Mouse (Mus musculus): ENCODE data around the gene Adcy7. TPM values are rescaled to one million over a fixed set of nuclear protein-coding genes. Genes with fewer than 3 reads are reported as not detected.

Gene Adcy7
- total RNA-seq, 2 experiments from 2014 or later, result 25.5 to 41.6 TPM

- ATAC-seq (replicated peaks; ENCODE audit: poor library complexity), result peak; percentile 56
Measured at GRCm38 (mm10) chr8:88297976-88298732, 26.0 kb downstream of the Adcy7 start.

GRCm38 (mm10) chr8:88298733-88299103, 26.5 kb downstream of the Adcy7 start:
- no peak for ATAC-seq (replicated peaks; ENCODE audit: poor library complexity)

DNA sequence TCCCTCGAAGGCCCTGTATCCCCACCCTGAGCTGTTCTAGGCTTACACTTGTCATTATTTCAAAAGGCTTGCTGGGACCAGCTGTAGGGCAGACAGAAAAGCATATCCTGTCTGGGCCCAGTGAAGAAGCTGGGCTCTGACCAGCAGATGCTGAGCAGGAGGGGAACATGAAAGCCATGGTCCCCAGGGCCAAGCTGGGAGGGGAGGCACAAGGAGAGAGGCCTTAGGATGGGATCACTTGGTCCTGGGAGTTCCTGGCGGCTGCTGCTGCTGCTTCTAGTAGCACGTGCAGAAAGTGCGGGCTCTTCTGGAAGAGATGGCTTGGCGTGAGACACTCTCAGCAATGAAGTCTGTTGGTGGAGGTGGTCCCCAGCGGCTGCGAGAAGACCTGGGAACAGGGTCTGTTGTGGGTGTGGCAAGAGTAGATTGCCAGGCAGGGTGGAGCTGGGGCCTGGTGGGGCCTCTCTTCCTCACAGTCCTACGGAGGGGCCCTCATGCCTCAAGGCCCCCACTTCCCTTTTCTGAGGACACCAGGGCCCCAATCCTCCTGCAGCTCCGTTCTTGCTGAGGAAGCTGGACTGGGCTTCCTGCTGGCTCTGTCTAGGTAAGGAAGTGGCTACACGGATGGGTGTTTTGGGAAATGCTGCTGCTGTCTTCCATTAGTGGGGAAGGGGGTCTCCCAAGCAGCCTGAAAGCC, 27.9 kb downstream of the Adcy7 start:
- peak; percentile 74 for ATAC-seq (replicated peaks; ENCODE audit: poor library complexity)

- peak; percentile 18 for ATAC-seq (replicated peaks; ENCODE audit: poor library complexity)
Measured at GRCm38 (mm10) chr8:88301589-88302437, 29.6 kb downstream of the Adcy7 start.

DNA sequence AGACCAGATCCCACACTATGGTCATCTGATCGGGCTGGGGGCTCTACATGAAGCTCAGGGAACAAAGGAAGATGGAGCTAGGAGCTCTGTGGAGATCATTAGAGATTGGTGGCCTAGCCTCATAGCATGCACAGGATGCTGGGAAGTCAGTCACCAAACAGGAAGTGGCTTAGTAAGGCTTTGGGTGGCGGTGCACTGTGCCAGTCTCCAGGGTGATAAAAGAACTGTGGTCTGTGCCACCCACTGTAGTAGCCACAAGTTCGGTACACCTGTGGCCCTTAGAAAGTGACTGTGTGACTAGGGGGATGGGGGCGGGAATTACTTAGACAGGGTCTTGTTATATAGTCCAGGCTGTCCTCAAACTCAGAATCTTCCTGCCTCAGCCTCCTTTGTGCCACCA, 33.6 kb downstream of the Adcy7 start:
- ATAC-seq (replicated peaks; ENCODE audit: poor library complexity), result peak; percentile 24

DNA sequence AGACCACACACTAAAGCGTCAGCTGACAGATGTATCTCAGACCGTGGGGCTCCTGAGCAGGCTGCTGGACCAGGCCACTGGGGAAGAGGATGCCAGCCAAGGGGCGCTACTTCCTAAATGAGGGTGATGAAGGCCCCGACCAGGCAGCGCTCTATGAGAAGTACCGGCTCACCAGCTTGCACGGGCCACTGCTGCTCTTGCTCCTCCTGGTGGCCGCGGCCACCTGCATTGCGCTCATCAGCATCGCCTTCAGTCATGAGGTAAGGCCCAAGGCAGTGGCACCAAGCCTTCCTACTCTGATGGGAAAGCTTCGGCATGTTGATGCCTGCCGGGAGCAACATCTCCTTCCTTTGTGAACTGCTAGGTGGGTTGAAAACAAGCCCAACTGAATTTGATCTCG, 34.3 kb downstream of the Adcy7 start:
- ATAC-seq (replicated peaks; ENCODE audit: poor library complexity), result peak; percentile 62

DNA sequence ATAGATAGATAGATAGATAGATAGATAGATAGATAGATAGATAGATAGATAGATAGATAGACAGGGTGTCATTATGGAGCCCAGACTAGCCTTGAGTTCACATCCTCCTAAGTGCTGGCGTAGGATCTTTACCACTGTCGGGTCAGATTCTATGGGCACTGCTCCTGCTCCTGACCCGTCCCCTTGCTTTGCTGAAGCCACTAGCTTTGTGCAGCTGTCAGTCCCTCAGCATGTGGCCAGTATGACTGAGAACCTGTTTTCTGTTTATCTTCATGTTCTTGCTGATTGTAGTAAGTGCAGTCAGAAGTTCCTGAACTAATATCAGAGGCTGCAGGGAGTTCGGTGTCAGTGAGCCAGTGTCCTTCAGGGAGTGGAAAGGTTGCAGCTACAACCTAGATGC, 35.5 kb downstream of the Adcy7 start:
- ATAC-seq (replicated peaks; ENCODE audit: poor library complexity), result no peak

DNA sequence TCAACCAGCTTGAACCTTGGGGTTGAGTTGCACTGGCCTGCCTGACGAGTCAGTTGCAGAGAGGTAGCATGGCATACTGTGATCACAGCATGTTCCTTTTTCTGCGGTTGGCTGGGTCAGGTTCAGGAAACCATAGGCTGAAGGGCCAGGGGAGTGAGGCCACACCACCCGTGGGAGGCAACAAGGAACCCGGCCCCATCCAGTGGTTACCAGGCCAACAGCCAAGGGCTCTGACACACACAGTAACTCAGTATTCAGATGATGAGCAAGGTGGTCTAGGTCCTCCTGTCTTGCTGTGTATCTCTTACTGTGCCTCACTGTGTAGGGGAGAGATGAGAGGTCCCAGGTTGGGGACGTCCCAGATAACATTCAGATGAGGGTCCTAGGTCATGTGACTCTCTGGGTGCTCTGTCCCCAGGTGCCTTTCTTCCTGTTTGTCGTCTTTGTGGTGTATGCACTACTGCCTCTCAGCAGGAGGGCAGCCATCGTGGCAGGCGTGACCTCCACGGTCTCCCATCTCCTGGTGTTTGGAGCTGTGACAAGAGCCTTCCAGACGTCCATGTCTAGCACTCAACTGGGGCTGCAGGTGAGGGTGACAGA, 37.2 kb downstream of the Adcy7 start:
- ATAC-seq (replicated peaks; ENCODE audit: poor library complexity), result peak; percentile 76

DNA sequence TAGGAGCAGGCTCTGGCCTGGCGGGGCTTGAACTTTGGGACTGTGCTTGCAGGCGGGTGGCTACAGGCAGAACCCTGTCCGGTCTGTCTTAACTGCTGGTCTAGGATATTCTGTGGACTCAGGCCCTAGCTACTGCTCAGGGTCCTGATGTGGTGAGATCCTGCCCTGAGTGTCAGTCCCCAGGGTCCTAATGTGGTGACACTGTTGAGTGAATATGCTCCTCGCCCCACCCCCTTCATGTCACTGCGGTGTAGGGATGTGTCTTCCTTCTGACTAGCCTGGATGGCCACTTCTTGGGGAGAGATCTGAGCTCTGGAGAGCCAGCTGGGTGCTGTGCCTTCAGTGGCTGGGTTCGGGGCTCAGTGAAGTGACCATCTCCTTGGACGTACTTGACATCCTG, 37.7 kb downstream of the Adcy7 start:
- ATAC-seq (replicated peaks; ENCODE audit: poor library complexity), result no peak

- ATAC-seq (replicated peaks; ENCODE audit: poor library complexity), result no peak
Measured at GRCm38 (mm10) chr8:88310286-88310685, 38.1 kb downstream of the Adcy7 start.

GRCm38 (mm10) chr8:88312966-88313365, 40.8 kb downstream of the Adcy7 start:
- no peak for ATAC-seq (replicated peaks; ENCODE audit: poor library complexity)

DNA sequence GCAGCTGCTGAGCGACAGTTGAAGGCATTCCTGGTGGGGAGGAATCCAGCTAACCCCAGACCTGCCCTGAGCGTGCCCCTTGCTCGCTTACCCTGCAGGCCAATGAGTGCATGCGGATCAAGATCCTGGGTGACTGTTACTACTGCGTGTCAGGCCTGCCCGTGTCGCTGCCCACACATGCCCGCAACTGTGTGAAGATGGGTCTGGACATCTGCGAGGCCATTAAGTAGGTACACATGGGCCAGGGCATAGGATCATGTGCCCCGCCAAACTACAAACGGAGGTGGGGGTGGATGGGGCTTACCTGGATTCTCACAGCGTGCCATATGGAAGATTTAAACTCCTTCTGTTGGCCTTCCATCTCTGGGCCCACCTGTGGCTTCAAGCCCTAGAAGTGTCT, 41.8 kb downstream of the Adcy7 start:
- no peak for ATAC-seq (replicated peaks; ENCODE audit: poor library complexity)

DNA sequence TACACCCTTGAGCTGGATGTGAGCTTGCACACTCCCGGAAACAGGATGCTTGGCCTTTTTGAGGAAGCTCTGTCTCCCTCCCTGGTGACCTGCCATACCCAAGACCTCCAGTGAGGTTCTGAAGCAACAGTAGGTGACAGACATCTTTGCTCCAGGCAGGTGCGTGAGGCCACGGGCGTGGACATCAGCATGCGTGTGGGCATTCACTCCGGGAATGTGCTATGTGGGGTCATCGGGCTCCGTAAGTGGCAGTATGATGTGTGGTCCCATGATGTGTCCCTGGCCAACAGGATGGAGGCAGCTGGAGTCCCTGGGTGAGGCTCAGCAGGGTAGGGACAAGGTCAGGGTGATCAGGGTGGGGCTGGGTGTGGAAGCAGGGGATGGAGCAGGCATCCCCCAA, 43.1 kb downstream of the Adcy7 start:
- ATAC-seq (replicated peaks; ENCODE audit: poor library complexity), result no peak

DNA sequence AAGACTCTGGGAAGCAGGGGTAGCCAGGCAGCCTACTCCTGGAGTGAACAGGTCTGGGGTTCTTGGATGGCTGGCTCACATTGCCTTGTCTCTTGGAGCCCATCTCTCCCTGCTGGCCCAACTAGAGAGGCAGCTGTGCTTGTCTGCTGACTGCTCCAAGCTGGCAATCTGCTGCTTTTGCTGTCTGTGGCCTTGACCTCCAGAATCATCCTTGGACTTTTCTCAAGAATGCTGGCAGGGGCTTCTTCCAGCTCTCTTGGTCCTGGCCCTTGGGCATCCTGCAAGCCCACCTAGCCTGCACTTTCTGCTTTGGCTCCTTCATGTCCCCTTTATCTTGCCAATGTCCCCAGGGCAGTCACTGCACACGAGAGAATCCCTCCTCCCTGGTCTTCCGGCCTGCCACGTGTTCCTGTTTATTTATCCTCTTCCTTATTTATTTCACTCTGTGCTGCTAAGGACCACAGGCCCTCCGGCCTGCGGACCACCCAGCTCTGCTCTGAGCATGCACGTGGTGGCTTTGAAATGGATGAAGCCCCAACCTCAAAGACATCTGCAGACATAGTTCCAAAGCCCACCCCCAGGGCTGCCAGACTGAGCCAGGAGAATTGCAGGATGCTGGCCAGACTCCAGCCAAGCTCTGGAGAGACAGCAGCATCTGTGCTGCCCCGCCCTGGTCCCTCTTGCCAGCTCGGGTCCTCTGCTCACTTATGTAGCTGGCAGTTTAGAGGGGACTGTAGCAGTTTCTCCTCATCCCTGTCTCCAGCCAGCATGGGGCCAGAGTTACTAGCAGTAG, 44.1 kb downstream of the Adcy7 start:
- no peak for ATAC-seq (replicated peaks; ENCODE audit: poor library complexity)

GRCm38 (mm10) chr8:88317341-88317740, 45.1 kb downstream of the Adcy7 start:
- no peak for ATAC-seq (replicated peaks; ENCODE audit: poor library complexity)

DNA sequence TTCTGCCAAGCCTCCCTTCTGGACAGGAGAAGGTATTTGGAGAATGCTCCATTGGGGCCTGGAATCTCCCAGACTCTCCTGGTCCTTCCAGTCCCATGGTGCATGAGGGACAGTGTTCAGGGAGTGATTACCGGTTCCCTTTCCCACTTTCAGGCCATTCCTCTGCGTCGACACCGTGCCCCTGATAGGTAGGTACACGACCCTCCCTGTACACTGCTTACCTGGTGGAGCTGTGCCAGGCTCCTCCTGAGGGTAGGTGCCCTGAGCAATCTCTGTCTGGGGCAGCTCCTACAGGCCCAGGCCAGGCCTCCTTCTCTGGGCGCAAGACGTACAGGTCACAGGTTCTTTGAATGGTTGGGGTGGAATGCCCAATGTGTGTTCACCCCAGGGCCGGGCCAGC, 45.9 kb downstream of the Adcy7 start:
- ATAC-seq (replicated peaks; ENCODE audit: poor library complexity), result no peak

DNA sequence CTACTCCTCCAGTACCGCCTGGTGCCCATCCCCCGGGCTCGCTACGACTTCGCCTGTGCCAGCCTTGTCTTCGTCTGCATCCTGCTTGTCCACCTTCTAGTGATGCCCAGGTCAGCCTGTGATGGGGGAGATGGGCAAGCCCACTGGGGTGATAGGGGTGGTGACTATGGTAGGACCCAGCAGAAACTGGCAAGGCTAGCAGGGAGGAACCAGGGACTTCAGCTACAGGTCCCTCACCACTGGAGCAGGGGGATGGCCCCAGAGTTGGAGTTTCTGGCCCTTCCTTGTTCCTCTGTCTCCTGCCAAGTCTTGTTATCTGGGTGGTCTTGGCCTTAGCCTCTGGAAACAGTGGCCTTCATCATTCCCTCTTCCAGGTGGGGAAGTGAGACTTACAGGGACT, 47.9 kb downstream of the Adcy7 start:
- ATAC-seq (replicated peaks; ENCODE audit: poor library complexity), result no peak

DNA sequence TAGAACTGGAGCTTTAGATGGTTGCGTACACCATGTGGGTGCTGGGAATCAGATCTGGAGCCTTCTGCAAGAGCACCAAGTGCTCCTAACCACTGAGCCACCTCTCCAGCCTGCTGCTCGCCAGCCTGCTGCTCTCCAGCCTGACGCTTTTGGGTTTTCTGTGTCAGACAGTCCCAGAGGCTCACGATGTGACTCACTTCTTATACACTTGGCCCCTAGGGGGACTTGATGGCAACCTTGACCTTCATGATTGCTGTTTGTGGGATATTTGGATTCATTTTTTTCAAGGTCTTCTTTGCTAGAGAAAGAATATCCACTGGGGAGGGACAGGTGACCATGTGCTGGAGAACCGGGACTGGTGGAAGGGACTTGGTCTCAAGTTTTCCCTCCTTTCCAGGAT, 49.2 kb downstream of the Adcy7 start:
- ATAC-seq (replicated peaks; ENCODE audit: poor library complexity), result no peak

DNA sequence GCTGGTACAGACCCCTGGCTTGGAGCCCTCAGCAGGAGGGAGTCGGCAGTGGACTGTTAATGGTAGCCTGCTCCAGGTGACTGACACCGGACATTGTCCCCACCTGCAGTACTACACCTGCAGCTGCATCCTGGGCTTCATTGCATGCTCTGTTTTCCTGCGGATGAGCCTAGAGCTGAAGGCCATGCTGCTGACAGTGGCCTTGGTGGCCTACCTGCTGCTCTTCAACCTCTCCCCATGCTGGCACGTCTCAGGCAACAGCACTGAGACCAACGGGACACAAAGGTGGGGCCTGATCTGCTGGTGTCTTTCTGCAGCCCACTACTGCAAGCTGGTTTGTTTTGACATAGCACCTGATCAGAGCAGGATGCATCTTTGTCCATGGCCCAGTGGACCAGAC, 51.3 kb downstream of the Adcy7 start:
- no peak for ATAC-seq (replicated peaks; ENCODE audit: poor library complexity)

DNA sequence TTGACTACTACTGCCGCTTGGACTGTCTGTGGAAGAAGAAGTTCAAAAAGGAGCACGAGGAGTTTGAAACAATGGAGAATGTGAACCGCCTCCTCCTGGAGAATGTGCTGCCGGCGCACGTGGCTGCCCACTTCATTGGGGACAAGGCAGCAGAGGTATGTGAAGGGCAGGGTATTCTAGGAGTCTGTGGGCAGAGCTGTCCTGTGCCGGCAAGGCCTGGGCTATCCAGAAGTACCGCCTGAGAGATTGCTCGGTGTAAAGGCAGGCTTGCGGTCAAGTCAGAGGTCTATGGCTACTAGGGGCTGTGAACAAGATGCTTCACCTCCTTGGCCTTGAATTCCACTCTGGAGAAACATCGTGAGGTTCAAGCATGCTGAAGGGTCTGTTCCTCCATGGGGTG, 52.6 kb downstream of the Adcy7 start:
- ATAC-seq (replicated peaks; ENCODE audit: poor library complexity), result no peak

DNA sequence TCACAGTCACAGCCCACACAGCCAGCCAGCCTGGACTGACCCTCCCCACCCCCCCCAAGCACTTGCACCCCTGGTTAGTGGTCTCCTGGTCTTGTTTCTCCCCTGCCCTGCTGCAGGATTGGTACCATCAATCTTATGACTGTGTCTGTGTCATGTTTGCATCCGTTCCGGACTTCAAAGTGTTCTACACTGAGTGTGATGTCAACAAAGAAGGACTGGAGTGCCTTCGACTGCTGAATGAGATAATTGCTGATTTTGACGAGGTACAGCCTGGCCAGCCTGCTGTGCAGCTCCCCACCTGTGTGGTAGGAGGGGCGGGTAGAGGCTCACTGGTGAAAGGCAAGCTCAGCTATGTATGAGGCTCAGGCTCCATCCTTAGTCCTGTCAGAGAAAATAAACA, 53.0 kb downstream of the Adcy7 start:
- ATAC-seq (replicated peaks; ENCODE audit: poor library complexity), result no peak
